Mouse (Mus musculus) lung, embryonic 15.5 days (tissue): ENCODE results near the gene Cwc15. TPM values are rescaled to one million over a fixed set of nuclear protein-coding genes. Genes with fewer than 3 reads are reported as not detected.

Experiments used
- ATAC-seq: fragments of 200-750 bp; cut with Nextera tagmentation; 2 replicates; pipeline ENCODE4 v1.8.0; 2017; ENCODE audit warnings: moderate number of reproducible peaks, borderline replicate concordance; ENCODE audit not compliant: low FRiP score, low TSS enrichment; ENCODE audit errors: extremely low read depth
- H3K27ac ChIP-seq: fragments of 300-500 bp; sonication (generic); 2 replicates; pipeline ENCODE4 v1.5.1; 2015; ENCODE audit warnings: moderate library complexity, mild to moderate bottlenecking, inconsistent platforms
- H3K27me3 ChIP-seq: fragments of 300-500 bp; sonication (generic); 2 replicates; pipeline ENCODE4 v1.6.1; 2015; ENCODE audit warnings: inconsistent platforms
- H3K36me3 ChIP-seq: fragments of 300-500 bp; sonication (generic); 2 replicates; pipeline ENCODE4 v1.6.1; 2015; ENCODE audit warnings: inconsistent platforms
- H3K4me1 ChIP-seq: fragments of 300-500 bp; sonication (generic); 2 replicates; pipeline ENCODE4 v1.6.1; 2015; ENCODE audit warnings: inconsistent platforms
- H3K4me2 ChIP-seq: fragments of 300-500 bp; sonication (generic); 2 replicates; pipeline ENCODE4 v1.6.1; 2015; ENCODE audit warnings: inconsistent platforms, mild to moderate bottlenecking, moderate library complexity
- H3K4me3 ChIP-seq: fragments of 300-500 bp; sonication (generic); 2 replicates; pipeline ENCODE4 v1.5.1; 2015; ENCODE audit warnings: mild to moderate bottlenecking, inconsistent platforms
- H3K9ac ChIP-seq: fragments of 300-500 bp; sonication (generic); 2 replicates; pipeline ENCODE4 v1.6.1; 2015; ENCODE audit warnings: inconsistent platforms
- H3K9me3 ChIP-seq: fragments of 300-500 bp; sonication (generic); 2 replicates; pipeline ENCODE4 v1.6.1; 2016; ENCODE audit warnings: inconsistent platforms
- WGBS: fragments of 180-500 bp; shearing (Covaris S2); methylation state at CpG from one replicate; pipeline ENCODE4 v1.1.7; 2015; 5-methylcytosine and 5-hydroxymethylcytosine counted together
- polyA plus RNA-seq: library from polyadenylated mRNA; unstranded; fragments of >200 nt; fragmentation: Nextera tagmentation; extraction: Ambion mirVana; gene quantifications from 2 replicates; pipeline ENCODE4 v1.2.1, GENCODE M21; 2015

Cwc15 gene
- polyA plus RNA-seq, 1 experiment from 2014 or later = 150 TPM

- Histone ChIP-seq H3K4me3 (no peak overlapping the region), H3K4me1 (no peaks in the 10 kb centered on the region), H3K9me3 (no peaks in the 10 kb centered on the region), H3K4me2 (no peak overlapping the region), H3K36me3 (peaks cover 72% of the 10 kb centered on the region), H3K9ac (no peak overlapping the region), H3K27me3 (no peaks in the 10 kb centered on the region), H3K27ac (no peak overlapping the region)
- WGBS = 79% methylated on average over 9 of the region's 9 CpGs
- ATAC-seq = no peak
Observed at GRCm38 (mm10) chr9:14559996-14560395, 59.6 kb downstream of the Cwc15 start.

Other genes starting within 250 kb of the Cwc15 start
- 16.6 and 16.7 TPM in 2 replicates for gene Sesn3, start 225.6 kb upstream of the Cwc15 start, polyA plus RNA-seq
- gene Endod1, start 119.1 kb upstream of the Cwc15 start, polyA plus RNA-seq = 19.1 and 19.6 TPM in 2 replicates
- 0.26 and 0.31 TPM in 2 replicates for gene Kdm4d, start 135 bp upstream of the Cwc15 start, polyA plus RNA-seq
- 17.7 and 19.1 TPM in 2 replicates for gene Amotl1, start 144.4 kb downstream of the Cwc15 start, polyA plus RNA-seq
- 0.23 and 0.25 TPM in 2 replicates for gene Piwil4, start 240.1 kb downstream of the Cwc15 start, polyA plus RNA-seq